Comparison of ENCODE assay signal across 9 mouse cellular contexts in genomic region chr9:20743946-20744738, GRCm38 (mm10). TPM values are rescaled to one million over a fixed set of nuclear protein-coding genes. Genes with fewer than 3 reads are reported as not detected.
DNase-seq lines count a peak whose midpoint lies in the region; ATAC-seq and TF ChIP-seq lines count a peak whose summit lies in the region.
"Had no signal": no experiment of that assay in that cellular context is flagged by ENCODE, and none has a peak within 500 bp of the region (broad histone marks: within the 10 kb centered on the region; RNA-seq: fewer than 3 reads in every experiment).

No protein-coding gene starts in this region.

- H3K9me3 ChIP-seq in lung, embryonic 14.5 days (ENCODE audit: low read depth, low read length), result no peaks in the 10 kb centered on the region
- no peaks in the 10 kb centered on the region for H3K9me3 ChIP-seq in forebrain, embryonic 10.5 days
- H3K9me3 ChIP-seq: heart, embryonic 15.5 days had no signal

- peaks cover 51% of the 10 kb centered on the region for H3K27me3 ChIP-seq in lung, embryonic 14.5 days (ENCODE audit: insufficient read depth, low read length)
- peaks cover 85% of the 10 kb centered on the region for H3K27me3 ChIP-seq in forebrain, embryonic 10.5 days (ENCODE audit: poor library complexity, severe bottlenecking)

- H3K4me1 ChIP-seq in lung, embryonic 14.5 days (ENCODE audit: insufficient read depth), result no peaks in the 10 kb centered on the region
- peaks cover 51% of the 10 kb centered on the region for H3K4me1 ChIP-seq in forebrain, embryonic 10.5 days

- H3K4me2 ChIP-seq in lung, embryonic 14.5 days, result no peak overlapping the region
- H3K4me2 ChIP-seq: heart, embryonic 15.5 days had no signal

- DNase-seq in embryo, embryonic 10.5 days (ENCODE audit: low spot score), result peak; percentile 58
- no peak for DNase-seq in embryo, embryonic 11 days
- DNase-seq in lung, embryonic 14.5 days, result peak; percentile 26
- no peak for DNase-seq in lung, postnatal 25 days (ENCODE audit: low spot score)
- DNase-seq in forebrain, embryonic 10.5 days (ENCODE audit: extremely low spot score, low spot score), result peak; percentile 51
- peak; percentile 20 for DNase-seq in lung, postnatal 14 days
- DNase-seq in testis, postnatal 10 days (ENCODE audit: low spot score), result peak; percentile 64
- no peak for DNase-seq in urinary bladder, postnatal 14 days (ENCODE audit: low spot score)

- no peak overlapping the region for H3K4me3 ChIP-seq in lung, embryonic 14.5 days (ENCODE audit: low read depth, low read length)
- peak overlapping the region; percentile 2; the same call in 1 of the 2 replicates for H3K4me3 ChIP-seq in forebrain, embryonic 10.5 days
- H3K4me3 ChIP-seq: heart, embryonic 15.5 days had no signal

- no peak overlapping the region for H3K9ac ChIP-seq in lung, embryonic 14.5 days
- H3K9ac ChIP-seq: heart, embryonic 15.5 days had no signal

- ATAC-seq in lung, embryonic 14.5 days (ENCODE audit: insufficient read depth), result no peak

- no peaks in the 10 kb centered on the region for H3K36me3 ChIP-seq in lung, embryonic 14.5 days (ENCODE audit: insufficient read depth)
- H3K36me3 ChIP-seq in forebrain, embryonic 10.5 days (replicated peaks), result no peaks in the 10 kb centered on the region
- H3K36me3 ChIP-seq: heart, embryonic 15.5 days had no signal

- H3K27ac ChIP-seq in lung, embryonic 14.5 days (ENCODE audit: low read depth), result no peak overlapping the region
- H3K27ac ChIP-seq in forebrain, embryonic 10.5 days, result no peak overlapping the region
- H3K27ac ChIP-seq: heart, embryonic 15.5 days had no signal

- peak; percentile 74 for TF ChIP-seq CTCF in lung, embryonic 14.5 days (IDR thresholded peaks at IDR 0.05; ENCODE audit: low read depth)

- 12% methylated on average over 22 of the region's 22 CpGs for WGBS in lung, embryonic 14.5 days
- 10% methylated on average over 22 of the region's 22 CpGs for WGBS in forebrain, embryonic 10.5 days

RNA-seq across cellular contexts. Expression of gene Olfm2, which starts 2.0 kb away (rescaled TPM):
- polyA plus RNA-seq in lung, embryonic 14.5 days (2014; fragmentation: Nextera tagmentation; extraction: Ambion mirVana), result 1.2 and 1.7 TPM in 2 replicates
- polyA plus RNA-seq in forebrain, embryonic 10.5 days (2016; fragmentation: Nextera tagmentation; extraction: Ambion mirVana), result 10.4 and 14.0 TPM in 2 replicates

Comparison
In these comparisons a context has a peak if more than half of its experiments do, and no peak if none do; other contexts are left out.
1. DNase-seq: peak in embryo, embryonic 10.5 days (single experiment), lung, embryonic 14.5 days (single experiment), forebrain, embryonic 10.5 days (single experiment), lung, postnatal 14 days (single experiment) and testis, postnatal 10 days (single experiment); none in embryo, embryonic 11 days (single experiment), lung, postnatal 25 days (single experiment) and urinary bladder, postnatal 14 days (single experiment).